Mouse (Mus musculus): ENCODE measurements around the gene Nlk. TPM values are rescaled to one million over a fixed set of nuclear protein-coding genes. Genes with fewer than 3 reads are reported as not detected.

Gene Nlk
- 70.7 TPM for polyA plus RNA-seq (2015; fragmentation: Illumina TruSeq; extraction: RNeasy Lipid Tissue Mini Kit (QIAGEN cat#74804); ENCODE audit: low read depth, low replicate concordance)

GRCm38 (mm10) chr11:78696777-78697752 is at the start of gene Nlk:
Nlk (minus strand) TSS chr11:78697373.

GRCm38 (mm10) chr11:78550168-78551058 is 146.8 kb downstream of the Nlk start, which contains the start of gene Tmem97:
Tmem97 (minus strand) TSS chr11:78550777.

GRCm38 (mm10) chr11:78536080-78536689 is 161.0 kb downstream of the Nlk start, which contains the start of the genes Tnfaip1 and Ift20:
Tnfaip1 (minus strand) TSS chr11:78536332.
Ift20 (plus strand) TSS chr11:78536361.

Other genes starting within 250 kb of the Nlk start
- 10.3 TPM for gene Slc46a1, start 231.7 kb downstream of the Nlk start, polyA plus RNA-seq (2015; fragmentation: Illumina TruSeq; extraction: RNeasy Lipid Tissue Mini Kit (QIAGEN cat#74804); ENCODE audit: low read depth, low replicate concordance)
- gene Sarm1, start 199.6 kb downstream of the Nlk start, polyA plus RNA-seq (2015; fragmentation: Illumina TruSeq; extraction: RNeasy Lipid Tissue Mini Kit (QIAGEN cat#74804); ENCODE audit: low read depth, low replicate concordance) = 16.7 TPM
- 86.5 TPM for gene Vtn, start 198.3 kb downstream of the Nlk start, polyA plus RNA-seq (2015; fragmentation: Illumina TruSeq; extraction: RNeasy Lipid Tissue Mini Kit (QIAGEN cat#74804); ENCODE audit: low read depth, low replicate concordance)
- gene Sebox, start 193.9 kb downstream of the Nlk start, polyA plus RNA-seq (2015; fragmentation: Illumina TruSeq; extraction: RNeasy Lipid Tissue Mini Kit (QIAGEN cat#74804); ENCODE audit: low read depth, low replicate concordance) = 4.9 TPM
- gene Tmem199, start 185.2 kb downstream of the Nlk start, polyA plus RNA-seq (2015; fragmentation: Illumina TruSeq; extraction: RNeasy Lipid Tissue Mini Kit (QIAGEN cat#74804); ENCODE audit: low read depth, low replicate concordance) = 90.3 TPM
- 139 TPM for gene Poldip2, start 185.2 kb downstream of the Nlk start, polyA plus RNA-seq (2015; fragmentation: Illumina TruSeq; extraction: RNeasy Lipid Tissue Mini Kit (QIAGEN cat#74804); ENCODE audit: low read depth, low replicate concordance)
- 31.9 TPM for gene Tnfaip1, start 161.0 kb downstream of the Nlk start, polyA plus RNA-seq (2015; fragmentation: Illumina TruSeq; extraction: RNeasy Lipid Tissue Mini Kit (QIAGEN cat#74804); ENCODE audit: low read depth, low replicate concordance)
- 141 TPM for gene Ift20, start 161.0 kb downstream of the Nlk start, polyA plus RNA-seq (2015; fragmentation: Illumina TruSeq; extraction: RNeasy Lipid Tissue Mini Kit (QIAGEN cat#74804); ENCODE audit: low read depth, low replicate concordance)
- 31.8 TPM for gene Tmem97, start 146.6 kb downstream of the Nlk start, polyA plus RNA-seq (2015; fragmentation: Illumina TruSeq; extraction: RNeasy Lipid Tissue Mini Kit (QIAGEN cat#74804); ENCODE audit: low read depth, low replicate concordance)
- 27.6 TPM for gene Ccnq, start 54.4 kb upstream of the Nlk start, polyA plus RNA-seq (2015; fragmentation: Illumina TruSeq; extraction: RNeasy Lipid Tissue Mini Kit (QIAGEN cat#74804); ENCODE audit: low read depth, low replicate concordance)
- 19.1 TPM for gene Lyrm9, start 129.2 kb upstream of the Nlk start, polyA plus RNA-seq (2015; fragmentation: Illumina TruSeq; extraction: RNeasy Lipid Tissue Mini Kit (QIAGEN cat#74804); ENCODE audit: low read depth, low replicate concordance)
- gene Nos2, start 223.4 kb upstream of the Nlk start, polyA plus RNA-seq (2015; fragmentation: Illumina TruSeq; extraction: RNeasy Lipid Tissue Mini Kit (QIAGEN cat#74804); ENCODE audit: low read depth, low replicate concordance) = 0.19 TPM

Data from brain, adult 10 weeks (tissue).